In genomic region chr16:45329716-45330115, GRCm38 (mm10) we compare ENCODE assay signal across 14 mouse cellular contexts.
DNase-seq lines count a peak whose midpoint lies in the region; ATAC-seq lines count a peak whose summit lies in the region.
"Had no signal": no experiment of that assay in that cellular context is flagged by ENCODE, and none has a peak within 500 bp of the region (broad histone marks: within the 10 kb centered on the region; RNA-seq: fewer than 3 reads in every experiment).

No protein-coding gene starts in this region.

- H3K27ac ChIP-seq in heart, embryonic 11.5 days (ENCODE audit: low read depth, low read length), result no peak overlapping the region
- peak overlapping the region; percentile 69; the same call in 1 of the 2 replicates for H3K27ac ChIP-seq in lung, embryonic 16.5 days (ENCODE audit: low read length)
- peak overlapping the region; percentile 84 for H3K27ac ChIP-seq in brown adipose tissue, adult 24 weeks (replicated peaks; ENCODE audit: low read depth, low read length)
- no peak overlapping the region for H3K27ac ChIP-seq in midbrain, embryonic 15.5 days
- H3K27ac ChIP-seq: forebrain, embryonic 10.5 days; hindbrain, embryonic 14.5 days had no signal

- no peaks in the 10 kb centered on the region for H3K4me1 ChIP-seq in heart, embryonic 11.5 days (ENCODE audit: control insufficient read depth, insufficient read depth, low read length)
- no peaks in the 10 kb centered on the region for H3K4me1 ChIP-seq in lung, embryonic 16.5 days (replicated peaks; ENCODE audit: control insufficient read depth, insufficient read depth, low read length)
- peaks cover 23% of the 10 kb centered on the region for H3K4me1 ChIP-seq in brown adipose tissue, adult 24 weeks (ENCODE audit: control insufficient read depth, insufficient read depth, insufficient read length, low read length)
- no peaks in the 10 kb centered on the region for H3K4me1 ChIP-seq in midbrain, embryonic 15.5 days
- H3K4me1 ChIP-seq: forebrain, embryonic 10.5 days had no signal

- no peak overlapping the region for H3K4me3 ChIP-seq in heart, embryonic 11.5 days (ENCODE audit: low read depth, low read length)
- no peak overlapping the region for H3K4me3 ChIP-seq in lung, embryonic 16.5 days (ENCODE audit: low read length)
- H3K4me3 ChIP-seq in brown adipose tissue, adult 24 weeks (ENCODE audit: insufficient read depth, low read depth, low read length), result no peak overlapping the region
- H3K4me3 ChIP-seq in midbrain, embryonic 15.5 days, result no peak overlapping the region
- H3K4me3 ChIP-seq: forebrain, embryonic 10.5 days had no signal

- no peak overlapping the region for H3K9ac ChIP-seq in heart, embryonic 11.5 days (ENCODE audit: low read depth, low read length)
- H3K9ac ChIP-seq in lung, embryonic 16.5 days (ENCODE audit: low read length), result no peak overlapping the region
- no peak overlapping the region for H3K9ac ChIP-seq in midbrain, embryonic 15.5 days
- H3K9ac ChIP-seq: hindbrain, embryonic 14.5 days had no signal

- no peaks in the 10 kb centered on the region for H3K27me3 ChIP-seq in heart, embryonic 11.5 days (ENCODE audit: control insufficient read depth, insufficient read depth, low read length)
- no peaks in the 10 kb centered on the region for H3K27me3 ChIP-seq in lung, embryonic 16.5 days (ENCODE audit: control insufficient read depth, insufficient read depth, low read depth, low read length)
- H3K27me3 ChIP-seq in midbrain, embryonic 15.5 days (replicated peaks), result no peaks in the 10 kb centered on the region

- H3K9me3 ChIP-seq in heart, embryonic 11.5 days (replicated peaks; ENCODE audit: control insufficient read depth, low read length), result no peaks in the 10 kb centered on the region
- H3K9me3 ChIP-seq in lung, embryonic 16.5 days (ENCODE audit: control insufficient read depth, low read length), result no peaks in the 10 kb centered on the region
- H3K9me3 ChIP-seq in midbrain, embryonic 15.5 days, result no peaks in the 10 kb centered on the region
- H3K9me3 ChIP-seq: forebrain, embryonic 10.5 days had no signal

- ATAC-seq in heart, embryonic 11.5 days (replicated peaks; ENCODE audit: insufficient number of reproducible peaks, low FRiP score, low TSS enrichment), result no peak
- ATAC-seq in lung, embryonic 16.5 days (ENCODE audit: low read depth), result peak; percentile 57
- ATAC-seq in midbrain, embryonic 15.5 days (replicated peaks), result no peak

- peak; percentile 94 for DNase-seq in heart, adult 11 months
- no peak for DNase-seq in lung, postnatal 10 days
- peak; percentile 66 to 75 for DNase-seq in kidney, postnatal 36 days
- DNase-seq in thymus, adult 18-20 months, result no peak
- DNase-seq: gastrocnemius, postnatal 10 days; layer of hippocampus, postnatal 36 days; retina, postnatal 1 day; thymus, postnatal 4 days had no signal

- H3K36me3 ChIP-seq in heart, embryonic 11.5 days (ENCODE audit: control insufficient read depth, insufficient read depth, low read length), result no peaks in the 10 kb centered on the region
- H3K36me3 ChIP-seq in lung, embryonic 16.5 days (ENCODE audit: control insufficient read depth, insufficient read depth, low read length), result no peaks in the 10 kb centered on the region
- no peaks in the 10 kb centered on the region for H3K36me3 ChIP-seq in midbrain, embryonic 15.5 days (replicated peaks)
- H3K36me3 ChIP-seq: forebrain, embryonic 10.5 days had no signal

- H3K4me2 ChIP-seq in heart, embryonic 11.5 days, result no peak overlapping the region
- H3K4me2 ChIP-seq in lung, embryonic 16.5 days (ENCODE audit: low read depth, low read length), result no peak overlapping the region
- no peak overlapping the region for H3K4me2 ChIP-seq in midbrain, embryonic 15.5 days
- H3K4me2 ChIP-seq: hindbrain, embryonic 14.5 days had no signal

- 76% methylated on average over 1 of the region's 1 CpGs for WGBS in heart, embryonic 11.5 days (ENCODE audit: insufficient replicate concordance)
- WGBS in lung, embryonic 16.5 days, result 37% methylated on average over 1 of the region's 1 CpGs
- 83% methylated on average over 1 of the region's 1 CpGs for WGBS in midbrain, embryonic 15.5 days

Comparison
In these comparisons a context has a peak if more than half of its experiments do, and no peak if none do; other contexts are left out.
1. DNase-seq: peak in heart, adult 11 months (single experiment) and kidney, postnatal 36 days (2 of 2); none in lung, postnatal 10 days (single experiment) and thymus, adult 18-20 months (0 of 2).
2. H3K27ac ChIP-seq: peak in lung, embryonic 16.5 days (single experiment) and brown adipose tissue, adult 24 weeks (single experiment); none in heart, embryonic 11.5 days (single experiment) and midbrain, embryonic 15.5 days (single experiment).